Mouse (Mus musculus) cerebellum, adult 2 months (tissue): ENCODE measurements at regions not wholly inside any gene's neighbourhood (a gene's known extent, or its start where the extent isn't known, plus 50 kb on each side); places are given as distances from the start of the nearest gene placed in this dataset.
"Not testable (repeated sequence)": the region's sequence is repeated elsewhere in the genome, so short reads cannot be mapped to it uniquely, and the experiment has no call there.

Experiments
- DNase-seq, 2 experiments: peaks; one replicate each; pipeline ENCODE4 v3.0.0; 2021
- H3K27ac ChIP-seq: fragments of 200-500 bp; 2 replicates; pipeline ENCODE4 v1.5.1; 2012; ENCODE audit warnings: low read length, control low read depth, inconsistent platforms; ENCODE audit not compliant: insufficient read depth
- H3K27me3 ChIP-seq: fragments of 200-500 bp; 2 replicates; pipeline ENCODE4 v1.6.1; 2012; ENCODE audit warnings: inconsistent platforms, mild to moderate bottlenecking, low read length, moderate library complexity; ENCODE audit not compliant: control insufficient read depth, insufficient read depth
- H3K4me1 ChIP-seq: fragments of 200-500 bp; 2 replicates; pipeline ENCODE4 v1.6.1; 2011; ENCODE audit warnings: low read length; ENCODE audit not compliant: control insufficient read depth, insufficient read depth
- H3K4me3 ChIP-seq: fragments of 200-500 bp; replicated peaks from 2 replicates; pipeline ENCODE3; 2011; ENCODE audit warnings: mild to moderate bottlenecking, low read depth, low read length, control low read depth; ENCODE audit not compliant: insufficient read depth
- CTCF ChIP-seq: fragments of 200-500 bp; IDR thresholded peaks from 2 replicates; pipeline ENCODE4 v1.5.1; 2011; ENCODE audit warnings: low read depth, mild to moderate bottlenecking, control low read depth, low read length, moderate library complexity, borderline replicate concordance; ENCODE audit not compliant: insufficient read depth
- POLR2A ChIP-seq: fragments of 200-500 bp; IDR thresholded peaks from 2 replicates; pipeline ENCODE4 v1.6.1; 2011; ENCODE audit warnings: low read length, control low read depth, borderline replicate concordance; ENCODE audit not compliant: insufficient read depth
- WGBS: fragments of 180-500 bp; shearing (Covaris S2); methylation state at CpG from one replicate; pipeline ENCODE4 v1.1.7; 2018; 5-methylcytosine and 5-hydroxymethylcytosine counted together

GRCm38 (mm10) chr19:51355701-51356100 is 677.3 kb upstream of the Sorcs1 start:
- H3K27ac ChIP-seq = no peak overlapping the region
- no peak for TF ChIP-seq POLR2A
- no peak for TF ChIP-seq CTCF
- H3K4me3 ChIP-seq = no peak overlapping the region
- no peak for DNase-seq
- WGBS = 33% methylated on average over 1 of the region's 1 CpGs
- no peaks in the 10 kb centered on the region for H3K4me1 ChIP-seq
- no peaks in the 10 kb centered on the region for H3K27me3 ChIP-seq

DNA sequence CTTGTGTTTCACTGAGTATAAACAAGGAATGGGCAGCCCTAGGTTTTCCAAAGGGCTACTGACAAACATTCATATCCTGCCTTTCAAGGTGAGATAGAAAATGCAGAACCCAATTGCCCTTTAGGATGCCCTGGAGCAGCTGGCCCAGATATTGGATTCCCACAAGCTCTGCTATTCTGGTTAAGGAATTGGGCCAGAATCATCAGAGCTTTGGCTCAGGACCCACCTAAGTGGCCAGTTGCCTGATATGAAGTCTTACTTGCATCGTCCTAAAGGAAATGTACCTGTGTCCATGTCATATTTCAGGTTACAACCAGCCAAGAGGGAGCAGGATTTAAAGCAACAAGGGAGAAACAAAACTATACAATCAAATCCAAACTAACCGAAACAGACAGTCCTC is 662.0 kb upstream of the Sorcs1 start:
- TF ChIP-seq POLR2A (no peak), CTCF (no peak)
- Histone ChIP-seq H3K4me3 (no peak overlapping the region), H3K4me1 (no peaks in the 10 kb centered on the region), H3K27me3 (no peaks in the 10 kb centered on the region), H3K27ac (no peak overlapping the region)
- WGBS = 52% methylated on average over 2 of the region's 2 CpGs
- DNase-seq = peak; percentile 5 to 18

DNA sequence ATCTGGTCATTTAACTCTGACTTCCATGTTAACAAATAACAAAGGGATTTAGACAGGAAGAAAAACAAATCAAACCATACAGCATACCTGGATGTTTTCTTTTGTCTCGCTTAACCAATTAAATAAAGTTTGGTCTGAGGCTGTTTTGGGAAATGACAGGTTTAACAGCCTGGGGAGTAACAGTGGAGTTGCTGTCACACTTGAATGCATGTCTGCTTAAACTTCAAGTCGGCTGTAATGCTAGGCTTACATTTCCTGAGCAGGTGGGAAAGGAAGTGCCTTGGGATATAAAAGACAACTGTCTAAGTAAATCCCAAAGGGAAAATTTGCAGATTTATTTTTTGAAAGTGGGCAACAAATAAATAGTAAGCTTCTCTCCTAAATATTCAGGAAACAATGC is 651.6 kb upstream of the Sorcs1 start:
- Histone ChIP-seq H3K4me1 (no peaks in the 10 kb centered on the region), H3K27me3 (no peaks in the 10 kb centered on the region), H3K4me3 (no peak overlapping the region), H3K27ac (no peak overlapping the region)
- DNase-seq = no peak
- TF ChIP-seq POLR2A (no peak), CTCF (no peak)
- 54% methylated on average over 2 of the region's 2 CpGs for WGBS

GRCm38 (mm10) chr19:51303708-51304107 is 625.3 kb upstream of the Sorcs1 start:
- WGBS = 69% methylated on average over 3 of the region's 3 CpGs
- H3K4me1 ChIP-seq = no peaks in the 10 kb centered on the region
- DNase-seq = no peak
- H3K27ac ChIP-seq = no peak overlapping the region
- no peaks in the 10 kb centered on the region for H3K27me3 ChIP-seq
- TF ChIP-seq CTCF (no peak), POLR2A (no peak)
- no peak overlapping the region for H3K4me3 ChIP-seq

- not testable (repeated sequence) for H3K4me1 ChIP-seq, H3K4me3 ChIP-seq, H3K27ac ChIP-seq, DNase-seq, H3K27me3 ChIP-seq
- 86% methylated on average over 4 of the region's 4 CpGs for WGBS
Observed at GRCm38 (mm10) chr19:51296631-51297030, 618.2 kb upstream of the Sorcs1 start.

- H3K27ac ChIP-seq = no peak overlapping the region
- no peaks in the 10 kb centered on the region for H3K4me1 ChIP-seq
- no peaks in the 10 kb centered on the region for H3K27me3 ChIP-seq
- DNase-seq = no peak
- H3K4me3 ChIP-seq = no peak overlapping the region
- TF ChIP-seq CTCF = no peak
- no peak for TF ChIP-seq POLR2A
- whole genome bisulfite sequencing = 25% methylated on average over 4 of the region's 4 CpGs
Observed at GRCm38 (mm10) chr19:51268978-51269556, 590.6 kb upstream of the Sorcs1 start.

GRCm38 (mm10) chr19:51240295-51240864 is 561.9 kb upstream of the Sorcs1 start:
- Histone ChIP-seq H3K4me1 (no peaks in the 10 kb centered on the region), H3K27me3 (no peaks in the 10 kb centered on the region), H3K4me3 (no peak overlapping the region), H3K27ac (no peak overlapping the region)
- 74% methylated on average over 2 of the region's 2 CpGs for WGBS
- TF ChIP-seq POLR2A = no peak
- no peak for TF ChIP-seq CTCF
- DNase-seq = no peak

DNA sequence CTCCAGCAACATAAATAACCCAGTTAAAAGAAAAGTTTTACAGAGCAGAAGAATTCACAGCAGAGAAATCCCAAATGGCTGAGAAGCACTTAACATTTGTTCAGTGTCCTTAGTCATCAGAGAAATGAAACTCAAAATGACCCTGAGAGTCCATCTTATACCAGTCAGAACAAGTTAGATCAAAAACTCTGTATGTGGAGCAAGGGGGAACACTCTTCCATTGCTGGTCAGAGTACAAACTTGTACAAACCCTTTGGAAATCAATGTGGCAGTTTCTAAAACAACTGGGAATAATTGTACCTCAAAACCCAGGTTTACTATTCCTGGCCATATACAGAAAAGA is 559.7 kb upstream of the Sorcs1 start:
- TF ChIP-seq POLR2A = no peak
- no peak for TF ChIP-seq CTCF
- no peak for DNase-seq
- Histone ChIP-seq H3K27me3 (no peaks in the 10 kb centered on the region), H3K27ac (no peak overlapping the region), H3K4me3 (no peak overlapping the region), H3K4me1 (no peaks in the 10 kb centered on the region)

- WGBS = 97% methylated on average over 1 of the region's 1 CpGs
Observed at GRCm38 (mm10) chr19:51237509-51238180, 559.2 kb upstream of the Sorcs1 start.

More at GRCm38 (mm10) chr19:51237509-51238180, 559.2 kb upstream of the Sorcs1 start:
- Histone ChIP-seq H3K4me1 (no peaks in the 10 kb centered on the region), H3K27me3 (no peaks in the 10 kb centered on the region), H3K4me3 (no peak overlapping the region), H3K27ac (no peak overlapping the region)
- no peak for DNase-seq
- TF ChIP-seq POLR2A = no peak
- TF ChIP-seq CTCF = no peak
